20 mouse cellular contexts compared by ENCODE assay signal in the genomic region with DNA sequence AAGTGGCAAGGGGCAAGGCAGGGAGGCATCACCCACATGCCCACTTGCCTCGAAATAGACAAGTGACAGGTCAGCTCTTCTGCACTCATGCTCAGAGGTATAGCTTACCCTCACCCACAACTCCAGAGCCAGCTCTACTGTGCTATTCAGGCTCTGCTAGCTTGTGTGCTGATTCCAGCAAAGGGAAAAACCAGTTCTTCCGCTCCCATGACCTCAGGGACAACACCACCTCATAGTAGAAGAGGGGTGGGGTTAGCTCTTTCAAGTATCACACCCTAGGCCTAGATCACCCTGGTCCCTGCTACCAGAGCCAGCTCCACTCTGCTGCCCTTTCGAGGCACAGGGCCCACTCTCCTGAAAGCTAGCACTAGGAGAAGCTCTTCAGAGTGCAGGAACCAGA.
DNase-seq lines count a peak whose midpoint lies in the region; ATAC-seq and TF ChIP-seq lines count a peak whose summit lies in the region.
"Had no signal": no experiment of that assay in that cellular context is flagged by ENCODE, and none has a peak within 500 bp of the region (broad histone marks: within the 10 kb centered on the region; RNA-seq: fewer than 3 reads in every experiment).

No protein-coding gene starts in this region.

- H3K9me3 ChIP-seq in limb, embryonic 14.5 days (ENCODE audit: control insufficient read depth, low read length), result no peaks in the 10 kb centered on the region
- H3K9me3 ChIP-seq in limb, embryonic 10.5 days (replicated peaks), result no peaks in the 10 kb centered on the region
- H3K9me3 ChIP-seq in intestine, embryonic 16.5 days (ENCODE audit: control insufficient read depth, low read length), result no peaks in the 10 kb centered on the region
- no peaks in the 10 kb centered on the region for H3K9me3 ChIP-seq in hindbrain, postnatal 0 days (ENCODE audit: low read length)
- H3K9me3 ChIP-seq: heart, embryonic 10.5 days; hindbrain, embryonic 10.5 days; neural tube, embryonic 12.5 days had no signal

- no peak overlapping the region for H3K4me2 ChIP-seq in limb, embryonic 14.5 days (replicated peaks; ENCODE audit: low read depth, low read length, severe bottlenecking)
- H3K4me2 ChIP-seq in intestine, embryonic 16.5 days (ENCODE audit: low read depth, low read length), result no peak overlapping the region
- H3K4me2 ChIP-seq in hindbrain, postnatal 0 days (ENCODE audit: low read depth, low read length), result no peak overlapping the region
- H3K4me2 ChIP-seq: neural tube, embryonic 12.5 days had no signal

- no peak overlapping the region for H3K4me3 ChIP-seq in limb, embryonic 14.5 days (replicated peaks; ENCODE audit: low read length)
- H3K4me3 ChIP-seq in limb, embryonic 10.5 days, result no peak overlapping the region
- no peak overlapping the region for H3K4me3 ChIP-seq in intestine, embryonic 16.5 days (ENCODE audit: low read length)
- no peak overlapping the region for H3K4me3 ChIP-seq in hindbrain, postnatal 0 days (ENCODE audit: low read length)
- H3K4me3 ChIP-seq: heart, embryonic 10.5 days; hindbrain, embryonic 10.5 days; neural tube, embryonic 12.5 days had no signal

- ATAC-seq in limb, embryonic 14.5 days (ENCODE audit: low FRiP score, low read depth), result no peak
- ATAC-seq in intestine, embryonic 16.5 days, result peak; percentile 56; the same call in 1 of the 2 replicates
- no peak for ATAC-seq in hindbrain, postnatal 0 days
- ATAC-seq: inflammation-experienced regulatory T-cells, adult 6 months; Patski had no signal

- 58% methylated on average over 3 of the region's 3 CpGs for WGBS in limb, embryonic 14.5 days
- 78% methylated on average over 3 of the region's 3 CpGs for WGBS in limb, embryonic 10.5 days
- WGBS in intestine, embryonic 16.5 days, result 55% methylated on average over 3 of the region's 3 CpGs
- 82% methylated on average over 3 of the region's 3 CpGs for WGBS in hindbrain, postnatal 0 days

- no peaks in the 10 kb centered on the region for H3K36me3 ChIP-seq in limb, embryonic 14.5 days (ENCODE audit: control insufficient read depth, insufficient read depth, low read length)
- H3K36me3 ChIP-seq in limb, embryonic 10.5 days, result no peaks in the 10 kb centered on the region
- no peaks in the 10 kb centered on the region for H3K36me3 ChIP-seq in intestine, embryonic 16.5 days (ENCODE audit: control insufficient read depth, insufficient read depth, low read length)
- no peaks in the 10 kb centered on the region for H3K36me3 ChIP-seq in hindbrain, postnatal 0 days (ENCODE audit: insufficient read depth, low read length)
- H3K36me3 ChIP-seq: heart, embryonic 10.5 days; hindbrain, embryonic 10.5 days; neural tube, embryonic 12.5 days had no signal

- no peak for TF ChIP-seq POLR2A in limb, embryonic 14.5 days (IDR thresholded peaks at IDR 0.05; ENCODE audit: borderline replicate concordance, extremely low read depth, insufficient read depth, insufficient read length)

- DNase-seq in limb, embryonic 14.5 days (ENCODE audit: low spot score), result peak; percentile 12
- no peak for DNase-seq in limb, embryonic 10.5 days (ENCODE audit: low spot score)
- DNase-seq in urinary bladder, postnatal 25 days (ENCODE audit: low spot score), result peak; percentile 4
- no peak for DNase-seq in urinary bladder, postnatal 4 days (ENCODE audit: low spot score in 2 of 2)
- no peak for DNase-seq in hindbrain, postnatal 0 days (ENCODE audit: low spot score)
- no peak for DNase-seq in liver
- DNase-seq: adrenal gland, postnatal 14 days; cerebellum, adult 9-11 months; kidney, postnatal 36 days; layer of hippocampus, adult 9-11 months; lung, postnatal 36 days; right cerebral cortex, postnatal 4 days; thymus, postnatal 36 days had no signal

- H3K4me1 ChIP-seq in limb, embryonic 14.5 days (ENCODE audit: control insufficient read depth, insufficient read depth, low read length), result no peaks in the 10 kb centered on the region
- H3K4me1 ChIP-seq in limb, embryonic 10.5 days, result peaks cover 4% of the 10 kb centered on the region
- H3K4me1 ChIP-seq in intestine, embryonic 16.5 days (ENCODE audit: control insufficient read depth, insufficient read depth, low read length), result no peaks in the 10 kb centered on the region
- H3K4me1 ChIP-seq in hindbrain, postnatal 0 days (ENCODE audit: insufficient read depth, low read length), result no peaks in the 10 kb centered on the region
- H3K4me1 ChIP-seq: heart, embryonic 10.5 days; hindbrain, embryonic 10.5 days; neural tube, embryonic 12.5 days had no signal

- TF ChIP-seq CTCF in hindbrain, postnatal 0 days (IDR thresholded peaks at IDR 0.05; ENCODE audit: low read depth), result no peak

- no peak overlapping the region for H3K9ac ChIP-seq in limb, embryonic 14.5 days (ENCODE audit: low read depth, low read length, severe bottlenecking)
- H3K9ac ChIP-seq in intestine, embryonic 16.5 days (ENCODE audit: low read depth, low read length), result no peak overlapping the region
- no peak overlapping the region for H3K9ac ChIP-seq in hindbrain, postnatal 0 days (replicated peaks; ENCODE audit: low read length)
- H3K9ac ChIP-seq: liver, embryonic 14.5 days; neural tube, embryonic 12.5 days had no signal

- no peaks in the 10 kb centered on the region for H3K27me3 ChIP-seq in limb, embryonic 14.5 days (ENCODE audit: control insufficient read depth, insufficient read depth, low read length)
- H3K27me3 ChIP-seq in limb, embryonic 10.5 days (ENCODE audit: low read depth, poor library complexity, severe bottlenecking), result no peaks in the 10 kb centered on the region
- no peaks in the 10 kb centered on the region for H3K27me3 ChIP-seq in intestine, embryonic 16.5 days (replicated peaks; ENCODE audit: control insufficient read depth, insufficient read depth, low read length)
- no peaks in the 10 kb centered on the region for H3K27me3 ChIP-seq in hindbrain, postnatal 0 days (ENCODE audit: insufficient read depth, low read length)

- H3K27ac ChIP-seq in limb, embryonic 14.5 days (replicated peaks; ENCODE audit: low read depth, low read length), result no peak overlapping the region
- H3K27ac ChIP-seq in limb, embryonic 10.5 days, result no peak overlapping the region
- H3K27ac ChIP-seq in intestine, embryonic 16.5 days (ENCODE audit: low read length), result no peak overlapping the region
- H3K27ac ChIP-seq in hindbrain, postnatal 0 days, result no peak overlapping the region
- H3K27ac ChIP-seq: heart, embryonic 10.5 days; hindbrain, embryonic 10.5 days; liver, embryonic 14.5 days; neural tube, embryonic 12.5 days had no signal

Comparison
In these comparisons a context has a peak if more than half of its experiments do, and no peak if none do; other contexts are left out.
1. DNase-seq: peak in limb, embryonic 14.5 days (single experiment) and urinary bladder, postnatal 25 days (single experiment); none in limb, embryonic 10.5 days (single experiment), urinary bladder, postnatal 4 days (0 of 2), hindbrain, postnatal 0 days (single experiment) and liver (single experiment).